In genomic region chr6:134860275-134860674, GRCm38 (mm10) we compare ENCODE assay signal across 27 mouse cellular contexts. TPM values are rescaled to one million over a fixed set of nuclear protein-coding genes. Genes with fewer than 3 reads are reported as not detected.
DNase-seq lines count a peak whose midpoint lies in the region; ATAC-seq and TF ChIP-seq lines count a peak whose summit lies in the region.
"Had no signal": no experiment of that assay in that cellular context is flagged by ENCODE, and none has a peak within 500 bp of the region (broad histone marks: within the 10 kb centered on the region; RNA-seq: fewer than 3 reads in every experiment).

No protein-coding gene starts in this region.

- no peaks in the 10 kb centered on the region for H3K9me3 ChIP-seq in heart, embryonic 13.5 days
- no peaks in the 10 kb centered on the region for H3K9me3 ChIP-seq in heart, embryonic 10.5 days
- no peaks in the 10 kb centered on the region for H3K9me3 ChIP-seq in liver, embryonic 15.5 days (replicated peaks)
- H3K9me3 ChIP-seq: embryonic facial prominence, embryonic 13.5 days; forebrain, embryonic 12.5 days; limb, embryonic 13.5 days; midbrain, embryonic 10.5 days had no signal

- peaks cover 8% of the 10 kb centered on the region for H3K36me3 ChIP-seq in heart, embryonic 13.5 days
- no peaks in the 10 kb centered on the region for H3K36me3 ChIP-seq in heart, embryonic 10.5 days
- peaks cover 18% of the 10 kb centered on the region for H3K36me3 ChIP-seq in liver, embryonic 15.5 days (replicated peaks)
- H3K36me3 ChIP-seq in testis, adult 2 months (ENCODE audit: control insufficient read depth, insufficient read depth, low read length): no peaks in the 10 kb centered on the region
- H3K36me3 ChIP-seq: embryonic facial prominence, embryonic 13.5 days; forebrain, embryonic 12.5 days; midbrain, embryonic 10.5 days had no signal

- no peak for TF ChIP-seq POLR2A in testis, adult 2 months (IDR thresholded peaks at IDR 0.05; ENCODE audit: control insufficient read depth, low read depth, low read length)

- ATAC-seq in heart, embryonic 13.5 days (ENCODE audit: extremely low read depth, insufficient number of reproducible peaks, low FRiP score, low TSS enrichment): no peak
- ATAC-seq in liver, embryonic 15.5 days (ENCODE audit: insufficient read depth): peak; percentile 10; the same call in 1 of the 2 replicates
- ATAC-seq: CD4-positive, CD25-positive, alpha-beta regulatory T cell, adult 4 months had no signal

- peak overlapping the region; percentile 48; the same call in 1 of the 2 replicates for H3K27ac ChIP-seq in heart, embryonic 13.5 days (replicated peaks)
- no peak overlapping the region for H3K27ac ChIP-seq in heart, embryonic 10.5 days
- 0 out of 2 replicates have a peak overlapping the region, but pooled peaks have one; percentile 33 for H3K27ac ChIP-seq in liver, embryonic 15.5 days (replicated peaks)
- peak overlapping the region; percentile 18; the same call in 1 of the 2 replicates for H3K27ac ChIP-seq in testis, adult 2 months (ENCODE audit: control insufficient read depth, insufficient read depth, low read depth, low read length)
- H3K27ac ChIP-seq: embryonic facial prominence, embryonic 13.5 days; forebrain, embryonic 12.5 days; hindbrain, embryonic 14.5 days; limb, embryonic 13.5 days; midbrain, embryonic 10.5 days had no signal

- peaks cover 16% of the 10 kb centered on the region for H3K4me1 ChIP-seq in heart, embryonic 13.5 days
- peaks cover 13% of the 10 kb centered on the region; the same call in 1 of the 2 replicates for H3K4me1 ChIP-seq in heart, embryonic 10.5 days
- peaks cover 15% of the 10 kb centered on the region for H3K4me1 ChIP-seq in liver, embryonic 15.5 days (replicated peaks)
- peaks cover 8% of the 10 kb centered on the region for H3K4me1 ChIP-seq in testis, adult 2 months (ENCODE audit: control insufficient read depth, insufficient read depth, low read length)

- no peak overlapping the region for H3K4me2 ChIP-seq in heart, embryonic 13.5 days
- H3K4me2 ChIP-seq in liver, embryonic 15.5 days: no peak overlapping the region
- H3K4me2 ChIP-seq: embryonic facial prominence, embryonic 13.5 days; forebrain, embryonic 12.5 days; hindbrain, embryonic 14.5 days; limb, embryonic 13.5 days had no signal

- no peak overlapping the region for H3K4me3 ChIP-seq in heart, embryonic 13.5 days
- H3K4me3 ChIP-seq in heart, embryonic 10.5 days: no peak overlapping the region
- no peak overlapping the region for H3K4me3 ChIP-seq in liver, embryonic 15.5 days (replicated peaks)
- no peak overlapping the region for H3K4me3 ChIP-seq in testis, adult 2 months (ENCODE audit: control insufficient read depth, low read depth, low read length)
- H3K4me3 ChIP-seq: embryonic facial prominence, embryonic 13.5 days; erythroblast, embryonic 14.5 days; forebrain, embryonic 12.5 days; limb, embryonic 13.5 days; midbrain, embryonic 10.5 days had no signal

- H3K9ac ChIP-seq in heart, embryonic 13.5 days: no peak overlapping the region; the same call in 1 of the 2 replicates
- H3K9ac ChIP-seq in liver, embryonic 15.5 days: no peak overlapping the region
- H3K9ac ChIP-seq: embryonic facial prominence, embryonic 13.5 days; forebrain, embryonic 12.5 days; hindbrain, embryonic 14.5 days; limb, embryonic 13.5 days had no signal

- 49% methylated on average over 4 of the region's 4 CpGs for WGBS in heart, embryonic 13.5 days
- WGBS in heart, embryonic 10.5 days: 62% methylated on average over 4 of the region's 4 CpGs
- 60% methylated on average over 4 of the region's 4 CpGs for WGBS in liver, embryonic 15.5 days (ENCODE audit: insufficient replicate concordance)

- no peaks in the 10 kb centered on the region for H3K27me3 ChIP-seq in heart, embryonic 13.5 days (replicated peaks)
- H3K27me3 ChIP-seq in heart, embryonic 10.5 days (ENCODE audit: insufficient read depth, poor library complexity, severe bottlenecking): no peaks in the 10 kb centered on the region
- H3K27me3 ChIP-seq in liver, embryonic 15.5 days: no peaks in the 10 kb centered on the region
- no peaks in the 10 kb centered on the region for H3K27me3 ChIP-seq in testis, adult 2 months (ENCODE audit: control insufficient read depth, insufficient read depth, low read length)
- H3K27me3 ChIP-seq: embryonic facial prominence, embryonic 13.5 days; forebrain, embryonic 12.5 days; limb, embryonic 13.5 days had no signal

- no peak for DNase-seq in heart, embryonic 10.5 days (ENCODE audit: low spot score)
- no peak for DNase-seq in liver
- DNase-seq in testis, postnatal 10 days (ENCODE audit: low spot score): no peak
- DNase-seq in yolk sac, embryonic 10.5 days (ENCODE audit: low spot score): peak; percentile 18
- DNase-seq in kidney, postnatal 10 days: no peak
- DNase-seq: adrenal gland, postnatal 14 days; cerebellum, adult 2 months; cerebellum, postnatal 25 days; gastrocnemius, postnatal 25 days; heart, adult 18-20 months; heart, postnatal 36 days; kidney, adult 9 months; kidney, postnatal 36 days; layer of hippocampus, postnatal 36 days; right cerebral cortex, adult 18-20 months; thymus, adult 18-20 months; thymus, postnatal 36 days had no signal

- no peak for TF ChIP-seq CTCF in testis, adult 2 months (IDR thresholded peaks at IDR 0.05; ENCODE audit: control insufficient read depth, insufficient read depth, insufficient replicate concordance, low read depth, low read length)

RNA-seq across cellular contexts. Expression of gene Crebl2, which starts 30.3 kb away (rescaled TPM):
- 1.6 and 1.8 TPM in 2 replicates for polyA plus RNA-seq in heart, embryonic 13.5 days (2015; fragmentation: Nextera tagmentation; extraction: Ambion mirVana)
- 1.00 and 1.0 TPM in 2 replicates for polyA plus RNA-seq in heart, embryonic 10.5 days (2016; fragmentation: Nextera tagmentation; extraction: Ambion mirVana)
- 2.1 and 2.4 TPM in 2 replicates for polyA plus RNA-seq in liver, embryonic 15.5 days (2015; fragmentation: Nextera tagmentation; extraction: Ambion mirVana)
- polyA plus RNA-seq in testis, adult 2 months (2012; rRNA removed): 7.7 and 11.2 TPM in 2 replicates

RNA-seq across cellular contexts. Expression of gene Gpr19, which starts 38.1 kb away (rescaled TPM):
- polyA plus RNA-seq in heart, embryonic 13.5 days (2015; fragmentation: Nextera tagmentation; extraction: Ambion mirVana): 8.5 and 8.6 TPM in 2 replicates
- polyA plus RNA-seq in heart, embryonic 10.5 days (2016; fragmentation: Nextera tagmentation; extraction: Ambion mirVana): 9.0 and 11.8 TPM in 2 replicates
- 5.6 and 5.7 TPM in 2 replicates for polyA plus RNA-seq in liver, embryonic 15.5 days (2015; fragmentation: Nextera tagmentation; extraction: Ambion mirVana)
- polyA plus RNA-seq in testis, adult 2 months (2012; rRNA removed): 46.0 and 51.8 TPM in 2 replicates

RNA-seq across cellular contexts. Expression of gene Cdkn1b, which starts 59.9 kb away (rescaled TPM):
- polyA plus RNA-seq in heart, embryonic 13.5 days (2015; fragmentation: Nextera tagmentation; extraction: Ambion mirVana): 14.4 and 17.4 TPM in 2 replicates
- 11.0 and 12.0 TPM in 2 replicates for polyA plus RNA-seq in heart, embryonic 10.5 days (2016; fragmentation: Nextera tagmentation; extraction: Ambion mirVana)
- polyA plus RNA-seq in liver, embryonic 15.5 days (2015; fragmentation: Nextera tagmentation; extraction: Ambion mirVana): 13.3 and 14.1 TPM in 2 replicates
- 3.0 and 3.6 TPM in 2 replicates for polyA plus RNA-seq in testis, adult 2 months (2012; rRNA removed)
